Mouse (Mus musculus) left cerebral cortex, postnatal 10 days (tissue): ENCODE data around the gene Fundc1. TPM values are rescaled to one million over a fixed set of nuclear protein-coding genes. Genes with fewer than 3 reads are reported as not detected.
A peak's percentile ranks its signal among the peaks of the same experiment; 100 is the strongest.

Source experiments
- DNase-seq, 2 experiments: peaks; one replicate each; pipeline ENCODE4 v3.0.0; 2021 to 2022; ENCODE audit warnings: low spot score in 2 of 2, mixed read lengths in 1 of 2; ENCODE audit errors: extremely low spot score in 1 of 2
- intact Hi-C: fragments of 180-260 bp; cut with DNase I; formaldehyde crosslinking; loops from one replicate; pipeline ENCODE4 v1.15.1; 2025
- total RNA-seq, 2 experiments: library from RNA; stranded (reverse); gene quantifications; 2 replicates each; pipeline ENCODE4 v1.2.3; 2021

Fundc1 gene
- total RNA-seq, 2 experiments from 2014 or later = 27.3 to 27.5 TPM

- peak in 1 of 2 experiments; percentile 18 for DNase-seq
- intact Hi-C loops = no loop called here
These were observed 60.0 kb downstream of the Fundc1 start for GRCm38 (mm10) chrX:17512021-17512602.
